Mouse (Mus musculus): Measurements from ENCODE around the gene Asb1.

GRCm38 (mm10) chr1:91557099-91557498 is 16.8 kb downstream of the Asb1 start:
- no peak for TF ChIP-seq CTCF (IDR thresholded peaks at IDR 0.05; ENCODE audit: insufficient read depth, low read length)
- no peak for TF ChIP-seq POLR2A (IDR thresholded peaks at IDR 0.05; ENCODE audit: borderline replicate concordance, extremely low read depth, low read depth, low read length)

All from lung, adult 2 months (tissue).